Mouse (Mus musculus) T-helper 17 cell (primary cell): ENCODE data around the gene Vgll4.

Source experiments
- in situ Hi-C, 2 experiments: fragments of 300-600 bp; cut with MboI, MseI; formaldehyde crosslinking; loops; 1 replicate in 1 of 2; 2 replicates in 1 of 2; pipeline ENCODE4 v1.15.1; 2025; ENCODE audit warnings: high pct_unique_total_duplicates in 2 of 2

Gene Vgll4

DNA sequence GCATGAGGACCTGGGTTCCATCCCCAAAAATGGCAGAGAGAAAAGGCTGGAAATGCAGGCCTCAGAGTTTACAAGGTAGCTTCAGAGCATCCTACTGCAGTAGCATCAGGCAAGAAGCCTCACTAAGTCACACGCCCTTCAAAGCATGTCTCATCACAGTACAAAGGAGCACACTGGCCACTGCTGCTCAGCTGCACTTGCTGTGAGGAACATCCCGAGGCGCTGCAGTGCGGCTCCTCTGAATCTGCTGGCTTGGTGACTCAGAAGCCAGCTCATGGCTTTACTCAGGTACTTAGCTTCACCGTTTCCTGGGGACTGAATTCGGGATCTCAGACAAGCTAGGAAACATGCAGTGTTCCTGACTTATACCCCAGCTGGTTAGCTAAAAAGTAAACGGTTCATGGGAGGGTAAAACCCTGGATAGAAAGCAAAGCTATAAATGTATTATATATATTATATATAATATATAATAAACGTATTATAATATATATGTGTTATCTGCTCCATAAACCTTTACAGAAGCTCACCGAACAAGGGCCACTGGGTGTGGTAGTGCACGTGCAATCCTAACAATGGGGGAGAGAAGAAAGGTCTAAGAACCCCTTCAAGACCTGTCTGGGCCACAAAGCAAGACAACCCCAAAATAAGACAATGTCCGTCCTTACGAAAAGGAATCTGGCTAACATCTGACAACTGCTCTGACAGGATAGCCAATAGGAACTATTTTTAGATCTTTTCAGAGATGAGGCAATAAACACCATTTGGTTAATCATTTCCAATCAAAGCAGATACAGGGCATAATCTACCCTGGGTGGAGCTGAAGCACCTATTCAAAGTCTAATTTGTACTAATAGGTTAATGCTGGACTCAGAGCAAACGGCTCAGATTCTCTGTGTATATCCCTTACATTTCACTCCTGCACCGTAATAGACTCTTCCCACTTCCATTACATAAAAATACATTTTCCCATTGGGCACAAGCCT, 25.0 kb downstream of the Vgll4 start:
- in situ Hi-C loops = no loop called here

DNA sequence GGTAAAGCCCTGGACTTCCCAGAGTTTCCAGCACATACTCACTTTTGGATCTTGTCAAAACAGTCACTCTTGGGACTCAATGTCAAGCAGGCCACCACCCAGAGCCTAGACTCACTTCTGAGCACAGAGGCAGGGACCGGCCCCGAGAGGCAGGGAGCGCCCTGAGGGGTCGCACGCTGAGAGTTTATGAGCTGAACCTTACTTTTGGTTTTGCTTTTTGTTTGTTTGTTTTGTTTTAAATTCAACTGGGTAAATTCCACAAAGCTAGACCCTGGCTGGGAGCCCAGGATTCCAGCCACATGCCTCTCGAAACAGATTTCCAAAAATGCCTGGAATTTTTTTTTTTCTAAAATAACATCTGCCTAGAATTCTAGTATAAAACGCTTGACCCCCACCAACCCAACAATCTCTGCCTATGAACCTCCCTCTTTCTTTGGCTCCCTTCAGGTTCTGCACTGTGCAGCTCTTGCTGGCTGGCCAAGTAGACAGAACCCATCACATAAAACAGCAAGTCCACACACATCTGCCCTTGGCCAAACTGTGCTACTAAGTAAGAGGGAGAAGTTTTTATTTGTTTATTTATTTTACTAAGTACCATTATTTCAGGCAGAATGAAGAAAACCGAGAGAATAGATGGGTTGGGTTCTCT, 28.5 kb downstream of the Vgll4 start:
- in situ Hi-C loops = no loop called here

DNA sequence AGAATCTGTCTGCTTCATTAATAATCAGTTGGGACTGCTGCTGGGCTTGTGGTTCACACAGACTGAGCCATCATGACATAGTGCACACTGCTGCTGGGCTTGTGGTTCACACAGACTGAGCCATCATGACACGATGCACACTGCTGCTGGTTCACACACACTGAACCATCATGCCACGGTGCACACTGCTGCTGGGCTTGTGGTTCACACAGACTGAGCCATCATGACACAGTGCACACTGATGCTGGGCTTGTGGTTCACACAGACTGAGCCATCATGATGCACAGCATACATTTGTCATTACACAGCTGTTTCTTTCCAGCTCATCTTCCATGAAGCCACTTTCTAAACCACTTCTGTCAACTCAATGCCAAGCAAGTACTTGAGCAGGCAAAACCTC, 30.1 kb downstream of the Vgll4 start:
- in situ Hi-C loops = loop anchor here in 1 of 2 experiments (10.0 kb wide), 1 partner anchor 335 kb away; no protein-coding TSS in a partner anchor

DNA sequence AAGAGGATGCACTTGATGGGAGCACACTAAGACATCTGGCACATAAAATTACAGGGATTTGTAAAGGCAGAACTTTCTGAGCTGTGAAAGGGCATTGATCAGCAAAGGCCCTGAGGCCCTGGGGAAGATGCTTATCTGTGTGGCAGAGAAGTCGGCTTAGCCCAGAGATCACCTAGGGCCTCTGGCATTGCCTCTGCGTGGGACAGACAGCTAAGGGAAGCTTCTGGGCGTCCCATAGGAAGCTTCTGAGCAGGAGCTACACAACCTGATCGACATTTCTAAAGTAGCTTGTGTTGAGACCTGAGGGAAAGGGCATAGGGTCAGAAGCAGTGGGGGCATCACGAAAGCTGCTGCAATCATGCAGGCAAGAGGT, 32.9 kb downstream of the Vgll4 start:
- in situ Hi-C loops = loop anchor here in 1 of 2 experiments (10.0 kb wide), 1 partner anchor 338 kb away; no protein-coding TSS in a partner anchor

DNA sequence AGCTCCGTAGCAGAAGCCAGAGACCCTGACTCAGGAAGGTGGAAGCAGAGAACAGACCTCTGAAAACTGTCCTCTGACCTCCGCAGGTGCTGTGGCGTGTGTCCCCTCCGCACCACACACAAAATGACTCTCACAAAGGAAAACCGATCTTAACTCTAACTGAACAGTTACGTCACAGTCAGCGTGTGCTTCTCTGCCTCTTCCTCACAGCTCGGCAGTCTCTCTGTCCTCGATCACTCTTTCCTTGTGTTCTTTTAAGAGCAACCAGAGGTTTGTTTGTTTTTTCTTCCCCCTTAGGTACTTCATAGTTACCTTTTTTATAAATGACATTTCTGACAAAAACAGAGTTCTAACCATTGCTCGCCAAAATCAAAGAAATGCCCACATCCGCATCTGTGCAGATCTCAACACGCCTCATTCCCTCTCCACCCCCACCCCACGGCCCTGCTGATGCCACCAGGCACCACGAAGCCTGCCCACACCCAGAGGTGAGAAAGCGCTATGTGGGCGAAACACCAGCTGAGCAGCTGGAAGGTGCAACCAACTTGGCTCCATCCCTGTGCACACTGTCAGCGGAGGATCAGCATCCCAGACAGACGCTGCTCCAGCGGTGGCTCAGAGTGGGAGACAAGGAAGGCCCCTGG, 33.4 kb downstream of the Vgll4 start:
- in situ Hi-C loops = loop anchor here in 1 of 2 experiments (10.0 kb wide), 1 partner anchor 338 kb away; no protein-coding TSS in a partner anchor

DNA sequence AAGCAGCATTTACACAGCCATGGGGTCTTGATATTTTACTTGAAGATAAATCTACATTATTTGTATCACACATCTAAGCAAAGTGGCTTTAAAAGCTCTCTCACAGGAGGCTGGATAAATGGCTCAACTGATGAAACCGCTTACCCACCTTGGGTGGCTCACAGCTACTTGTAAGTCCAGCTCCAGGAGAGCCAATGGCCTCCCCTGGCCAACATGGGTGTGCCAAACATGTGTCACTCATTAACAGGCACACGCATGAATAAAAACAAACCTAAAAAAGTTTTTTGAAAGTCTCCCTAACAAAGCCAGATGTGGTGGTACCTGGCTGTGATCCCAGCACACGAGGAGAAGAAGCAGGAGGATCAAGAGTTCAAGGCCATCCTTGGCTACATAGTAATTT, 34.4 kb downstream of the Vgll4 start:
- in situ Hi-C loops = loop anchor here in 1 of 2 experiments (10.0 kb wide), 1 partner anchor 339 kb away; no protein-coding TSS in a partner anchor

DNA sequence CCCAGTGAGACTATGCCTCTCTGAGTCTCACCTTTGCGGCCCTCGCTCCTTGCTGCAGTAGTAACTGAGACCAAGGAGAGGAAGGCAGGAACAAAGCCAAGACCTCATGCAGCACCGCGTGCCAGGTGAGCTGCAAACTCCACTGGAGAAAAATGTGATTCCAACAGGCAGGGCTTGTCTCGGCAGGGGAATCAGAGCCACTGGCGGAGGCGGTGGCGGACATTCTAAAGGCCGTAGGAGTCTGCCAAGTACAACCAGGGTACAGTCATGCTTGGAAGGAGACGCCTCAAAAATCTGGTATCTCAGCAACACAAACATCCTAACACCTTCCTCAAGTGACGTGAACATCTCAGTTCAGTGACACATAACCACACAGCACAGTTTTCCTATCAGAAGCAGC, 35.7 kb downstream of the Vgll4 start:
- in situ Hi-C loops = loop anchor here in 1 of 2 experiments (5.0 to 10.0 kb wide), 2 partner anchors 73 to 341 kb away; no protein-coding TSS in a partner anchor

DNA sequence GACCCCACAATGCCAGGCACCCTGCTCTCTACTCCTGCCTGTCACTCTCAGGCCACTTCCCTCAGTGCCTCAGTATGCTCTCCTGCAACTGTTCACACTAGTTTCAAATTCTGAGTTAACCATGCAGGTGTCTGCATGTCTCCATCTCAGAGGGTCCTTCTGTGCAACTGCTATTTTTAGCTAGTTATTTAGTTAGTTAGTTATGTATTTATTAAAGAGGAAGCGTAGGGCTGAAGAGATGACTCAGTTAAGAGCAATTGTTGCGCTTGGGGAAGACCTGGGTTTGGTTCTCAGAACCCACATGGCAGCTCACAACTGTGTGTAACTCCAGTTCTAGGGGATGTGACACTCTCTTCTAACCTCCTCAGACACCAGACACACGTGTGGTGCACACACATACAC, 36.8 kb downstream of the Vgll4 start:
- in situ Hi-C loops = loop anchor here in 1 of 2 experiments (5.0 to 10.0 kb wide), 2 partner anchors 74 to 342 kb away; no protein-coding TSS in a partner anchor

DNA sequence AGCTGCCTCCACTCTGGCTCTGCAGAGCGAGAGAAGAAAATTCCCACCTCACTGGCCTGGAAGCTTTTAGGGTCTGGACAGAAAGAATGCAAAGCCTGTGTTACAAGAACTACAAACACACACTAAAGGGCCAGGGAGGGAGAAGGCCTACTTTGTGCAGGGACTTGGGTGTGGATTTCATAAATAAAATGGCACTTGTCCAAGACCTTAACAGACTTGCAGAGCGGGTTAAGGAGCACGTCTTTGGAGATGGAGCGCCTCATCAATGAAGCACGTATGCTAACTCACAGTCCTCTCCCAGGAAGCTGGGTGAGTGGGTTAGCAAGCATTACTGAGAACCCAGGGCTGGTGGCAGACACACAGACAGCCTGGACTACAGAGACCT, 37.7 kb downstream of the Vgll4 start:
- in situ Hi-C loops = loop anchor here in 1 of 2 experiments (5.0 to 10.0 kb wide), 2 partner anchors 75 to 343 kb away; no protein-coding TSS in a partner anchor

DNA sequence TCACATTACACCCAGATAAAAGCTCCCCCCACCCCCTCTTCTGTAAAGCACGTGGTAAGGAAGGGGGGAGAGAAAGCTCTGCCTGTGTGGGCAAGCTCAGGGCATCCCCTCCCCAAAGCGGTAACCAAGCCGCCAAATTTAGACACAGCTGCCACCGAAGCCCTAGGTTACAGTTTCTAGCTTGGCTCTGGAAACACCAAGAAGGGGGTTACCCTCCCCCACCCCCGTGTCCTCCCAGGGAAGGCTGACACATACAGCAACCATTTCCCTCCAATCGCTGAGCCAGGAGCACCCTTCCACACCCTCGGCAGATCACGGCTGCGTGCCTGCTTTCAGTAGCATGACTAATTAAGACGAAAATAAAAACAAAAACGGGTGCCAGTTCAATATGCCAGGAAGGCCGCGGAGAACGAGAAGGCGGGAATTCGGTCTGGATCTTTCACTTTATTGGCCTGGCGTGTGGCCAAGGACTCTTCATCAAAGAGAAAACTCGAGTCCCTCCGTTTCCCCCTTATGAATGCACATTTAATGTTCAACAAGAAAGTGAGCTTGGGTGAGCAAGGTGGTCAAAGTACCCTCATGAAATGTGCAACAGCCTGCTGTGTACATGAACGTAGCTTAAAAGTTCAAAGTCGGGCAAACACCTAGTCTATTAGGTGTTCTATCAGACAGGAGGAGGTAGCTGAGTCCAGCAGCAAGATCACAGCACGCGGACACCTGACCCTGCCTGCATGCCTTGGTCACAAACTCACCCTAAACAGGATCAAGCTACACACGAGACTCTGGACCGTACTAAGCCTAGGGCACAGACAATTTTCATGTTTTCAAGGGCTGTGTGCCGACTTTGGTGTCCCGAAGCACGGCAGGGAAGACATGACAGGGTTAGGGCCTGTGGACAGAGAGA, 38.3 kb downstream of the Vgll4 start:
- in situ Hi-C loops = loop anchor here in 1 of 2 experiments (5.0 to 10.0 kb wide), 2 partner anchors 76 to 343 kb away; no protein-coding TSS in a partner anchor

DNA sequence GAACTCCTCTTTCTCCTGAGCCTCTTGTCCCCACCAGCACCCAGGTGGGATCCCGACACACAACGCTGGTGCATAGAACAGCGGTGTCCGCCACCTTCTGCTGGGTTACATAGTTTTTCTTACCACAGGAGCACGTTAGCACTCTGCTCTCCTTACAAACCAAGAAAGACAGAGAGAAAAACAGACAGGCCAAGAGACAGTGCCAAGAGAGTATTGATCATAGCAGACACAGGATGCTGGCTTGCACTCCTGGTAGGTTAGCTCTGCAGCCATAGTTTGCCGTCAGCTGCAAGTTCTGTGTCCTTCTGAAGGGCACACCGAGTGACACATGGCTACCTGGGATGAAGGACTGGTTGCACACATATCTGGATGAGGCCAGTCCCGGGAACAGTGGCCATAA, 39.1 kb downstream of the Vgll4 start:
- in situ Hi-C loops = loop anchor here in 1 of 2 experiments (5.0 to 10.0 kb wide), 2 partner anchors 77 to 344 kb away; no protein-coding TSS in a partner anchor

DNA sequence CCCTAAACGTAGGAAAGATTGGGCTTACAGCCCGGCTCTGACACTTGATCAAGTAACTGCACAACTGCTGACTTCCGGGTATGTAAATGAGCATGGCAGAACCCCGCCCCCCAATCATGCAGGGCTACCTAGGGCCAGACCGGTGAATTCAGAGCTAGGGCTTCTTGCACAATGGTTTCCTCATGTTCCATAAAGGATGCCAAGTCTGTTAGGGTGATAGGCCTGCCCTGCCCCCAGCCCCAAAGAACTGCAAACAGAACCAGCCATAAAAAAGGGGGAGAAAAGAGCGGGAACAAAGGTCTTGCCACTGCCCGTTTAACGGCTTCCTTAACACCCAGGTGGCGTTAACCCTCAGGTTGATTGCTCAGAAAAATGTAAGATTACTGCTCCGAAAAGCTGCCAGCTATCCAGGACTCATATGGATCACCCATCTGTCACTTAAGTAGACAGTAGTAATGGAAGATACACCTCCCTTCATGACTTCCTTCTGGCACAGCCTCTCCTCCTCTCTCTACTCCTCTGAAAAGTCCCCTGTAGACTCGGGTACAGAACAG, 39.7 kb downstream of the Vgll4 start:
- in situ Hi-C loops = loop anchor here in 1 of 2 experiments (5.0 to 10.0 kb wide), 2 partner anchors 77 to 345 kb away; no protein-coding TSS in a partner anchor

DNA sequence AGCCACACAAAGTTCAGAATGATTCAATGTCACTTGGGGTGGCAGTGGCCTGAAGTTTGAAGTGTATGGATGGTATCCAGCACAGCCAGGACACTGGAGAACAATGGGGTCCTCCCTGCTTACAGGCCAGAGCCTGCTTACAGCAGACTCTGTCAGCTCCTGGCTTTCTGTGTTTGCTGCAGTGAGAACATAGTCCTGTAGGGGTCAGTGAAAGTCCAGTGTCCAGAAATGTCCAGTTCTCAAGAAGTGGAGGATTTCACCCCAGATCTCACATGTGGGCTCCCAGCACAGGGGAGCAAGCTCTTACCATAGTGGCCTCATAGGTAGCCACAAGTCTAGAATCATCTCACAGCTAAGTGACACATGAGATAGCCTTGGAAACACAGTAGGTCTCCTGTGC, 40.4 kb downstream of the Vgll4 start:
- in situ Hi-C loops = loop anchor here in 1 of 2 experiments (5.0 kb wide), 1 partner anchor 78 kb away; no protein-coding TSS in a partner anchor

DNA sequence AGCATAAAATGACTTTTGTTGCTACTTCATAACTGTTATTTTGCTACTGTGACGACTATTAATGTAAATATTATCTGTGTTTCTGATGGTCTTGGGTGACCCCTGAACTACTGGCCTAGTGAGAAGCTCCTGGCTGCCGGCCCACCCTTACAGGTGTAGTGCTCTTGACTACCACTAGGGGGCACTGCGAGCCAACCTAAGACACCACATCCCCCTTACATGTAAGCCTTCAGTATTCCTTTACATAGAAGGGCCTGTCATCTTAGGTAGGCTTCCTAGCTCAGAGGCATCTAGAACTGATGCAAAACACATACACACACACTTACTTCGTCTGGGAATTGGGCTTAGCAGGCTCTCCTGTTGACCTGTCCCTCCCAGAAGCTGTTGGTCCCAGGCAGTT, 41.3 kb downstream of the Vgll4 start:
- in situ Hi-C loops = loop anchor here in 1 of 2 experiments (5.0 kb wide), 1 partner anchor 79 kb away; no protein-coding TSS in a partner anchor

DNA sequence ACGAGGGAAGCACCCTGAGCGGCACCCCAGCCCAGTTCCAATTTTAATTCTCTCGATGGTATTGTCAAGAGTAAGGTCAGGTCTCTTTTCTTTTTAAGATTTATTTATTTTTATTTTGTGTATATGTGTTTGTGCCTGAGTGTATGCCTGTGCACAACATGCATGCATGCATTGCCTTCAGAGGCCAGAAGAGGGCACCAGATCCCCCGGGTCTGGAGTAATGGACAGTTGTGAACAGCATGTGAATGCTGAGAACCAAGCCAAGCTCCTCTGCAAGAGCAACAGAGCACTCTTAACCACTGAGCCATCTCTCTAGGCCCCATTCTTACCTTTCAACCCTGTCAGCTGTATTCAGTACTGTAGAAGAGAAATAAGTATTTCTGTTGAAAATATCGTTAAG, 42.4 kb downstream of the Vgll4 start:
- in situ Hi-C loops = loop anchor here in 1 of 2 experiments (5.0 kb wide), 1 partner anchor 80 kb away; no protein-coding TSS in a partner anchor

DNA sequence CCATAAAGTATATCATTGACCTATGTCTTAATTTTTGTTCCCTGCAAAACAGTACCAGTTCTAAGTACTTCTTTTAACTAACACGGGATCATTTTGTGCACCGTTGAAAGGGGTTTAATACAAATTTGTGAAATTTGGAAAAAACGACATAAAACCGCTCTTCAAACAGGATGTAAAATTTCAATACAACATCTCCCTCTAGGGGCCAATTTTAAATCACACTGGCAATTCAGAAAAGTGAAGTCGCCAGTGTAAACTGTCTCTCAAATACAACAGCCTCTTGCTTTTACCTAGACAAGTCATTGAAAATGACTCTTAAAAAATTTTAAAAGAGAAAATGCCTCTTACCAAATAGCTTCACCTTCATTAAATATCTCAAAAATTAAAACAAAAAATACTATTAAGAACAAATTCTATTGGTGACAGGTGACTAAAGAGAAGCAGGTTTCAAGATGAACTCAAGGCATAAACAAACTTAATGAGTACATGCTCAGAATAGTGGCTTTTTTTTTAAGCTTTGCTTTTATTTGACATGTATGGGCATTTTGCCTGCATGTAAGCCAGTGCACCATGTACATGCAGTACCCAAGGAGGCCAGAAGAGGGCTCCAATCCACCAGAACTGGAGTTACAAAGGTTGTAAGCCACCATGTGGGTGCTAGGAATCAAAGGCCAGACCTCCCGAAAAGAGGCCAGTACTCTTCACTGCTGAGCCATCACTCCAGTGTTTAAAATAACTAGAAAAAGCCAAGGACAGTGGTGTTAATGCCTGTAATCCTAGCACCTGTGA, 43.2 kb downstream of the Vgll4 start:
- in situ Hi-C loops = loop anchor here in 1 of 2 experiments (5.0 kb wide), 1 partner anchor 81 kb away; no protein-coding TSS in a partner anchor

DNA sequence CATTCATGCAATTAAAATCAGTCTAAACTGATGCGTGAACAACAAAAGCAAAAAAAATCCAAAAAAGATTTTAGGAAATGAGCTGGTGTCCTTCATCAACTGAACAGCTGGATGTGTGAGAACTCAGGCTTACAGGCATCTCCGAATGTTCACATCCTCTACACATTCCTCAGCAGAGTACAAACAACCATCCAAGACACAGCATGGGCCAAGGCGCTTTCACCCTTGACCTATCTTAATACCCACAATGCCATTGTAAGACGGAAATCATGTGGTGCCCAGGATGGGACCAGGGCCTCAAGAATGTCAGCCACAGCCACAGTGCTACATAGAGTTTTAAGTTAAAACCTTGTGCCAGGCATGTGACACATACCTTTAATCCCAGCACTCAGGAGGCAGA, 44.6 kb downstream of the Vgll4 start:
- in situ Hi-C loops = loop anchor here in 1 of 2 experiments (5.0 kb wide), 1 partner anchor 82 kb away; no protein-coding TSS in a partner anchor

DNA sequence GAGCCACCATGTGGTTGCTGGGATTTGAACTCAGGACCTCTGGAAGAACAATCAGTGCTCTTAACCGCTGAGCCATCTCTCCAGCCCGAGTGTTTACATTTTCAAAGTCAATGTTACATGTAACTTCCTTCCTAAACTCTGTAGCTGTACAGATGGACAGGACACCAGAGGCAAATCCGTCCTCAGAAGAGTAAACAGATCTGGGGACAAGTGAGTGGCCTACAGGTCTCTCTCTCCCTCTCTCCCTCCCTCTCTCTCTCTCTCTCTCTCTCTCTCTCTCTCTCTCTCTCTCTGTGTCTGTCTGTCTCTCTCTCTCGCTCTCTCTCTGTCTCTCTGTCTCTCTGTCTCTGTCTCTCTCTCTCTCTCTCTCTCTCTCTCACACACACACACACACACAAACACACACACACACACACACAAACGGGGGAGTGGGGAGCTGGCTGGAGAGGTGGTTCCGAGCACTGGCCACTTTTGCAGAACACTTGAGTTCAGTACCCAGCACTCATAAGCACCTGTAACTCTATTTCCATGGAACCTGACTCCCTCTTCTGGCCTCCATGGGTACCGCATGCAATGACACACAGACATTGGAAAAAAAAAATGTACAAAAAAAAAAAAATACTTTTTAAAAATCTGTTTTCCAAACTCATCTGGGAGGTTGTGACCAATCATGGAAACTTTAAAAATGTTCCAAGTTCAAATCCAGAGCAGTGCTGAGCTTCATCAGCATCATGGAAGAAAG, 47.3 kb downstream of the Vgll4 start:
- in situ Hi-C loops = loop anchor here (5.0 to 25.0 kb wide), 2 partner anchors 200 to 1260 kb away; no protein-coding TSS in a partner anchor
